Mouse (Mus musculus) CH12F3 (cell line): Measurements from ENCODE around the gene Pigk.
"Not testable (repeated sequence)": the region's sequence is repeated elsewhere in the genome, so short reads cannot be mapped to it uniquely, and the experiment has no call there.

Experiments
- in situ Hi-C: fragments of 300-500 bp; cut with MboI; formaldehyde crosslinking; loops from 2 replicates; pipeline ENCODE4 v1.14.3; 2020; ENCODE audit warnings: low sequenced_read_pairs

Gene Pigk

GRCm38 (mm10) chr3:152762302-152762701 lies 48.4 kb downstream of the Pigk start:
- in situ Hi-C loops, result loop anchor here (25.0 kb wide), 1 partner anchor 1075 kb away; the partner anchor contains the start of gene Asb17

GRCm38 (mm10) chr3:152763139-152763882 lies 49.4 kb downstream of the Pigk start:
- in situ Hi-C loops, result loop anchor here (25.0 kb wide), 1 partner anchor 1074 kb away; the partner anchor contains the start of gene Asb17

GRCm38 (mm10) chr3:152764516-152765312 lies 50.8 kb downstream of the Pigk start:
- in situ Hi-C loops, result loop anchor here (25.0 kb wide), 1 partner anchor 1073 kb away; the partner anchor contains the start of gene Asb17

- in situ Hi-C loops, result loop anchor here (25.0 kb wide), 1 partner anchor 1070 kb away; the partner anchor contains the start of gene Asb17
These were observed 53.6 kb downstream of the Pigk start for GRCm38 (mm10) chr3:152767485-152767884.

GRCm38 (mm10) chr3:152770056-152770455 lies 56.2 kb downstream of the Pigk start:
- in situ Hi-C loops, result loop anchor here (25.0 kb wide), 1 partner anchor 1067 kb away; the partner anchor contains the start of gene Asb17

GRCm38 (mm10) chr3:152776363-152776762 lies 62.5 kb downstream of the Pigk start:
- in situ Hi-C loops, result no loop called here

- in situ Hi-C loops, result no loop called here
These were observed 63.1 kb downstream of the Pigk start for GRCm38 (mm10) chr3:152776872-152777540.

GRCm38 (mm10) chr3:152779819-152780218 lies 65.9 kb downstream of the Pigk start:
- in situ Hi-C loops, result no loop called here

GRCm38 (mm10) chr3:152783792-152784191 lies 69.9 kb downstream of the Pigk start:
- in situ Hi-C loops, result no loop called here

GRCm38 (mm10) chr3:152784353-152784752 lies 70.5 kb downstream of the Pigk start:
- in situ Hi-C loops, result not testable (repeated sequence)

- in situ Hi-C loops, result not testable (repeated sequence)
These were observed 74.5 kb downstream of the Pigk start for GRCm38 (mm10) chr3:152788301-152788953.

- in situ Hi-C loops, result no loop called here
These were observed 78.7 kb downstream of the Pigk start for GRCm38 (mm10) chr3:152792601-152793000.

- in situ Hi-C loops, result no loop called here
These were observed 79.1 kb downstream of the Pigk start for GRCm38 (mm10) chr3:152793006-152793405.

- in situ Hi-C loops, result no loop called here
These were observed 82.3 kb downstream of the Pigk start for GRCm38 (mm10) chr3:152796216-152796615.

GRCm38 (mm10) chr3:152797354-152797753 lies 83.5 kb downstream of the Pigk start:
- in situ Hi-C loops, result no loop called here

GRCm38 (mm10) chr3:152799738-152800431 lies 86.0 kb downstream of the Pigk start:
- in situ Hi-C loops, result no loop called here

- in situ Hi-C loops, result no loop called here
These were observed 100.0 kb downstream of the Pigk start for GRCm38 (mm10) chr3:152813905-152814304.

- in situ Hi-C loops, result no loop called here
These were observed 101.2 kb downstream of the Pigk start for GRCm38 (mm10) chr3:152815110-152815509.

GRCm38 (mm10) chr3:152820406-152820805 lies 106.5 kb downstream of the Pigk start:
- in situ Hi-C loops, result no loop called here

GRCm38 (mm10) chr3:152821202-152821601 lies 107.3 kb downstream of the Pigk start:
- in situ Hi-C loops, result no loop called here
